Mouse (Mus musculus) layer of hippocampus, adult 18-20 months (tissue): ENCODE measurements around the gene Nln. TPM values are rescaled to one million over a fixed set of nuclear protein-coding genes. Genes with fewer than 3 reads are reported as not detected.

Experiments used
- DNase-seq, 2 experiments: peaks; one replicate each; pipeline ENCODE4 v3.0.0; 2022; ENCODE audit warnings: low spot score in 2 of 2
- long read RNA-seq: library from polyadenylated mRNA; stranded (forward); transcript quantifications from one replicate; pipeline ENCODE4 v2.0.0, GENCODE M21; 2021
- total RNA-seq, 2 experiments: library from RNA; stranded (reverse); gene quantifications; 2 replicates each; pipeline ENCODE4 v1.2.3; 2021

The Nln gene
- total RNA-seq = 10 to 100 TPM; 17.4 to 21.1 TPM
- long read RNA-seq, full-length matches to known transcripts = 23 of 32 reads
- long read RNA-seq, partial matches to known transcripts = 4 of 32 reads
- long read RNA-seq, other reads (novel, unspliced or antisense) = 5 of 32 reads

DNA sequence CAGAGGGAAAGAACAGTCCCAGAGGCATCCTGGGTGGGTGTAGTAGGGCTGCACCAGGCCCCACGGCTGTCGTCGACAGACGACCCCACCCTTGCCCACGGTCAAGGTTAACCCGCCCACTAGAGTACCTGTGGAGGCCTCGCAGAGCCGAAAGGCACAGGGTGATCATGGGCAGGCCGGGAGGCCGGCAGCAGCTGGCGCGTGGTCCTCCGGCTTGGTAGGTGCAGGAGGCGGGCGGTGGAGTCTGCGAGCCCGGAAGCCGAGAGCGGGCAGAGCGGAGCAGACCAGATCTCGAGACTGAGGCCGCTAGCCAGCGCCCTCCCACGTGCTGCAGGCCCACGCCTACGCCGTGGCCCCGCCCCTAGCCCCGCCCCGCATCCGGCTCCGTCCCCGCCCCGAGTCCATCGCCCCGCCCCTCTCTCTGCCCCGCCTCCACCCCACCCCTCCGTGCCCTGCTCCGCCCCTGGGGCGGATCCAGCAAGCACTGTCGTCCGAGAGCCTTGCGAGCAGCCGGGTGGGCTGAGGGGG, at the start of gene Nln, which contains the start of gene Sgtb:
Gene Nln (minus strand): TSS at position 327 of the 528 bp plus-strand sequence.
Gene Sgtb (plus strand): TSS at position 454 of the 528 bp plus-strand sequence.
- DNase-seq = peak; percentile 69 to 79

DNA sequence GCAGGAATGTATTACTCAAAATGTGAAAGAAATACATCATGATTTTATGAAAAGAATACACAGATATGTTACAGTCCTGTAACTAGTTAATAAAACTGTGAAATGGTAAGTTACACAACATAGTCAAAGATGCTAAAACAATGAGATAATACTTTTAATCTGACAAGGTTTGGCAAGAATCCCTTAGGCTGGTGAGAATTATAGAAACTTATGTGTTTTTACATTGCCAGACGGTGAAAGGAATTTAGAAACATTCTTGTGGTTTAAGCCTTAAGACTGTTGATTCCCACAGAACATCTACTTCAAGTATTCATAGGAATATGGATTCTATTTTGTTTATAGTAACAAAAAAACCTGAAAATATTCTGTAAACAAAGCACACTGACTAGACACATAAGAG, 46.3 kb upstream of the Nln start:
- DNase-seq = no peak

DNA sequence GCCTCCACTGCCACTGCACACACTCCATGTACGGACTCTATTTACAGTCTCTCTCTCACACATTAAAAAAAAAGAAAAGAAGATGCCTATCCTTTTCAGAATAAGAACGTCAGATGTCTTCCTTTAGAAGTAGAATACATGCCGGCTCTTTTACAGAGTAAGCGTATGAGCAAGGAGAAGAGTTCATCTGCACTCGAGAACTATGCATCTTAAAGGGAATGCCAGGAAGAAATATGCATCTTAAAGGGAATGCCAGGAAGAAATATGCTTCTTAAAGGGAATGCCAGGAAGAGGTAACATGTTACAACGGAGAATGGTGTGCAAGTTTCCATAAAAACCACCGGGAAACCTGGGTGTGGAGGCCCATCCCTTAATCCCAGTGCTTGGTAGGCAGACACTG, 45.7 kb upstream of the Nln start:
- no peak for DNase-seq

DNA sequence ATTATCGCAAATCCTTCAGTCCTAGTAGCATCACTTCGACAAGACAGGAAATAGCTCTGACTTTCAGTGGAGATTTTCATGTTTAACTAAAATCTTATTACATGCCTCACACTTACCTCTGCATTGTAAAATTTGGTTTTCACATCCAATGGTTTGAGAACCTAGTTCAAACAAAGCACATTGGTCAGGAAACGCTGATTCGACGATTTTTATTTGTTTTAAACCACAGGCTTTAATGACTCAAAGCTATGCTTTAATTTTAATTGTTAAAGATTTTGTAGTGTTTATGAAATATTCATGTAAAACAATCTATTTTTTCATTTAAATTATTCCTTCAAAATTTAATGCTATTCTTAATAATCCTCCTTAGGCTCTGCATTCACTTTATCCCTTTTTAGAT, 44.8 kb upstream of the Nln start:
- no peak for DNase-seq

DNA sequence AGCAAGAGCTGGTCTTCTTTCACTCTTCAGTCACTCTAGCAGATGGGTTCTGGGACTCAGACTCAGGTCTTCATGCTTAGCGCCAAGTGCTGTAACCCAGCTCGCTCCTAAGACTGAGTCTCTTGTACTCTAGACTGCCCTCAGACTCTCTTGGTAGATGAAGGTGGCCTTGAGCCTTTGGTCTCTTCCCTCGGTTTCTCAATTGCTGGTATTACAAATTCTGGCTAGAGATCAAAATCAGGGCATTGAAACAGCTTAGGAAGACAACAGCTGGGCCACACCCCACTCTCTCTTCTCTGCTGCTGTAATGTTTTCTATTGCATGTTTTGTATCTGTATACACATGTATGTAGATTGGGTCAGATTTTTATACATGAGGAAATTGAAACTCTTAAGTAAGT, 36.2 kb upstream of the Nln start:
- DNase-seq = no peak

- DNase-seq = no peak
Measured at GRCm38 (mm10) chr13:104144871-104145270, 35.5 kb upstream of the Nln start.

GRCm38 (mm10) chr13:104139369-104140209, 30.2 kb upstream of the Nln start:
- peak; percentile 66 to 92 for DNase-seq

GRCm38 (mm10) chr13:104134510-104135085, 25.2 kb upstream of the Nln start:
- DNase-seq = no peak

GRCm38 (mm10) chr13:104132561-104132960, 23.1 kb upstream of the Nln start:
- DNase-seq = no peak

DNA sequence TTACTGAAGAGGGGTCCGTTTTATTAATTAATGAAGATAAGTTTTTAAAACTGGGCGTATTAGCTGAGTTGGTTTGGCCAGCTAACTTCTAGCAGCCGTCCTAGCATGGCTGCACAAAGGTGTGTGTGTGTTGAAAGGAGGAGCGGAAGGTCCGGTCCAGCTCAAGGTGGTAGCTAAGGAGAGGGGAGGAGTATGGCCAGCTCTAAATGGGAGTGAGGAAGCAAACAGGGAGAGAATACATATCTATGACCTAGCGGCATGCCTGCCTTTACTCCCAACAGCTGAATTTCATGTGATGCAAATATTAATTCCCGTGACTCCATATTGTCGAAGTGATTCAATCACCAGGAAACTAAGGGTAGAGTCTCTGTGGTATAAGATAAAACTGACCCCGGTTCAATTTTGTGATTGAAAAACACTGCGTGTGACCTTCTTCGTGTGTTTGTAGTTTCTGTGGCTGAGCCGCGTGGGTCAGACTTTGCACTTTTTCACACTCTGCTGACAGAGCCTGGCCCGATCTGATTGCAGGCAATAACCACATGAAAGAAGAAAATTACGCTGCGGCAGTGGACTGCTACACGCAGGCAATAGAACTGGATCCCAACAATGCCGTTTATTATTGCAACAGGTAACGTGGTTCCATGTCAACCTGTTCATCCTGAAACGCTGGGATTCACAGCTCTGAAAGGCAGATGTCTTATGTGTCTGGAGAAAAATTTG, 14.4 kb upstream of the Nln start:
- DNase-seq = no peak

DNA sequence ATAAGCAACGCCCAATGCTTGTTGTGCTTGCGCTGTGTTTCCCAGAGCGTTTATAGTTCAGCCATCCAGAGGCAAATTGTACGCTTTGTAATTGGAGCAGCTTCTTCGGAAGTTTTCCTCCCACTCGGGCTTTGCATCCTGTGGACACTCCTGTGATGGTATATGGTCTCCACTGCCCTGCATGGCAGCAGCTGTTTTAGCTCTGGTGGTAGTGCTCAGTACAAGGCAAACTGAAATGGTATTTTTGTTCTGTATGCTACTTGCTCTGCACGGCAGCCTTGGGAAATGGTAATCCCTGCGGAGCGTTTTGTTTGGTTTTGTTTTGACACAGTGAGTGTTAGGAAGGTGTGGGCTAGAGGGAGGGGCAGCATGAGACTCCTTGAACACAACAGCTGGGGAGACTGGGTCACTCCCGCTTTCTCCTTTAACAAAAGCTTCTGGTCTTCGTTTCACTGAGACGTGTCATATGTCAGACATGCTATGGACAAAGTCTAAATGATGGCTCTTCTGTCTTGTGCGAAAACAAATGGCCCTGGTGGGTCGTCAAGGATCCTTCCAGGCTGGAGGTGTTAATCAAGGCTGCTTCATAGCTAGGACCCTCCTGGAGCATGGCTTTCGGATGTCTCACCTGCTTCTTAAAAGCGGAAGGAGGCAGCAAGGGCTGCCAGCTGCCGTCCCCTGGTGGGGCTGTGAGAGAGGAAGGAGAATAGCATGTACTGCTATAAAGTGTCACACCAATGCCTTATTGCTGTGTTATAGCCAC, 12.8 kb upstream of the Nln start:
- DNase-seq = no peak

DNA sequence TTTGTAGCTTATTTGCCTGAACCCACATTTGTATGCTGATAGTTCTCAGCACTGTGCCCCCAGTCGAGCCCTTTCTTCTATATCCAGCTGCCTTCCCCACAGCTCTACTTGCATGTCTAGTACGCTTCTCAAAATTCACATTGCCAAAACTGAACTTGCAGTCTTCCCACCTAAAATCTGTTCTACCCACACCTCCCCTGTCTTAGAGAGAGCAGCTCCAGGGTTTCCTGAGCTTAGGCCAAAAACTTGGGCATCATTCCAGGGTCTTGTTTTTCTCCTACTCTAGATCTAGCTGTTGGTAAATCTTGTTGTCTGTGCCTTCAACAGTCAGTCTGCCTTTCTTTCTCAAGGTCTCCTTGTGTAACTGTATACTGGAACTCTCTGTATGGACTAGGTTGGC, 5.4 kb upstream of the Nln start:
- peak in 1 of 2 experiments; percentile 61 for DNase-seq

GRCm38 (mm10) chr13:104113782-104114181, 4.4 kb upstream of the Nln start:
- no peak for DNase-seq

GRCm38 (mm10) chr13:104112266-104112900, 3.0 kb upstream of the Nln start:
- peak in 1 of 2 experiments; percentile 29 for DNase-seq

DNA sequence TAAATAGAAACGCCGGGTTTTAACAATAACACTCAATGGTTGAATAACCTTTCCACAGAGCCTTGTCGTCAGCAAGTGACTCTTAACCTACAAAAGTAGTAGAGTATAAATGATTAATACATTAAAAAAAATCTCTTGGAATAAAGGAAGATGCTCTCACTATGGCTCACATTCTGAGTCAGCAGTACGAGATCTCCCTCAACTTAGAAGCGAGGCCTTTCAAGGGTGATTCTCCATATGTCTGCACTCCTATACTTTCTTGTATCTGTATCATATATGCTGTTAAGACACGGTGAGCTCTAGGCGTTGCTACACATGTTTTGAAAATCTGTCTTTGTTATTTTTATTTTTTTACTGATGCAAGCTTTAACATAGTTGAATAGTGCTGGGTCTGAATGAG, 1.1 kb upstream of the Nln start:
- no peak for DNase-seq

DNA sequence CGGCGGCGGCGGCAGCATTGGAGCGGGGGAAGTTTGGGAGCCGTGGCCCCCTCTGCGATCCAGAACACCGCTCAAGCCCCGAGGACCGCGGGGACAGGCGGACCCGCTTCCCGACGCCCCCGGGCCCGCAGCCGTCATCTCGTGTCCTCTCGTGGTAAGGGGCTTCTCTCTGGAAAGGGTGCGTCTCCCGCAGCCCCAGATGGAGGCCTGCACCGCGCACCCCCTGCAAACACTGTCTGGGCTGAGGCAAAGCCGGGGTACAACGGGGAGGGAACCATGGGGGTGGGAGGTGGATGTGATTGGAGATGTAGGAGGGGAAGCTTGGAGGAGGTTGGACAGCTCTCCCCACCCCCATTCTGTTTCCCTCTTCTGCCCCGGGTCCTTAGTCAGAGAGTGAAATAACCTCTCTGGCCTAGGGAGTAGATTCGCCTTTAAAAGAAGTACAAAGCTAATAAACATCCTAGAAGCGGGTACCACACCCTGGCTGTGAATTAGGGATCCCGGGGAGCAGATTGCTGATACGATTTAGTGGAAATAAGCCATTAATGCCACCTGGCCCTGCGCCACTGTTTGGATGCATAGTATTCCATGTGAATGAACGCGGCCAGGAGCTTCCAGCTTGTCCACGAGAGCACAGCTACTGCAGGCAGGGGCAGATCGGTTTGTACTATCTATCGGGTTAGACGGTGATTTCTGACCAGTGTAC, 555 bp upstream of the Nln start:
- peak; percentile 28 to 71 for DNase-seq

DNA sequence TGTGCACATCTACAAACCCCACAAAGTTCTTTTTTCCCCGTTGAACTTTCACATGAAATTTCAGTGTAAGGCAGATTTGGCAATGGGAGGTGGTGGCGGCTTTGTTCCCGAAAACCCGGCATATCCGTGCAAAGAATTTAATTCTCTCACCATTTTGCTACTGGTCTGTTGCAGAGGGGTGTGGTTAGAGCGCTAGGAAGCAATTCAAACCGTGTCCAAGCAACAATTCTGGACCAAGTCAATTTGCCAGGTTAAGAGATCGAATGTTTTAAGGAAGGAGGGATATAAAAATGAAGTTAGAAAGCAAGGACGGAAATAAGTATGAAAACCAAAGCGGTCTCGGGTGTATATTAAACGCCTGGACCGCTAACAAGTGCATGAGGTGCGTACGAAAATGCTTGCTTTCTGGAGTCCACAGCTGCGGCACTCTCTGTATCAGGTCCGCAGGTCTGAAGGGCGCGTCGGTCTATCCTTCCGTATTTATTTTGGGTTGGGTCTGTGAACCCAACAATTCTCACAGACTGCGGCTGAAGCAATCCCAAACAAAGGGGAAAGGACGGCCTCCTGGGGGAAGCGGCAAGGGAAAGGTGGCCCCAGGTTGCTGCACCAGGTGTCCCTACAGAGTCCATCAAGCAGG, 645 bp downstream of the Nln start:
- DNase-seq = peak; percentile 16 to 21

GRCm38 (mm10) chr13:104101606-104102235, 7.7 kb downstream of the Nln start:
- DNase-seq = no peak

DNA sequence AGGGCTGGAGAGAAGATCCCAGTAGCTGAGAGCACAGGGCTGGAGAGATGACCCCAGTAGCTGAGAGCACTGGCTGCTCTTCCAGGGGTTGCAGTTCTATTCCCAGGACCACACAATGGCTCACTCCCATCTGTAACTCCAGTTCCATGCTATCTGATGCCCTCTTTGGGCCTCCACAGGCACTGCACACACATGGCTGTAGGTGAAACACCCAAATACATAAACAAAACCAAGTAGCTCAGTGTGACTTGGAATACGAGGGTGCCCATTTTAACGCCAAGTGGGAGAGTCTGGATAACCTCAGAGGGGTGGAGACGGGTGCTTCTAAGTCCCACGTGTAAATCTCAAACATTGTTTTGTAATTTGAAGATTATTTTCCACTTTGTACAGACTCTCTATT, 9.0 kb downstream of the Nln start:
- no peak for DNase-seq
